ENCODE assay signal across 33 mouse cellular contexts in genomic region chr3:143823395-143823777, GRCm38 (mm10).
"Had no signal": no experiment of that assay in that cellular context is flagged by ENCODE, and none has a peak within 500 bp of the region (broad histone marks: within the 10 kb centered on the region; RNA-seq: fewer than 3 reads in every experiment).

No protein-coding gene starts in this region.

- DNase-seq: heart, postnatal 10 days; heart, postnatal 14 days; heart, postnatal 36 days; heart, postnatal 4 days; kidney, adult 11 months; kidney, adult 18-20 months; kidney, adult 2 months; kidney, adult 8-10 months; kidney, adult 9 months; kidney, postnatal 10 days; kidney, postnatal 14 days; kidney, postnatal 25 days; kidney, postnatal 36 days; kidney, postnatal 4 days; layer of hippocampus, adult 9-11 months; layer of hippocampus, postnatal 36 days had no signal

- H3K9me3 ChIP-seq: heart, embryonic 10.5 days; heart, embryonic 12.5 days; heart, embryonic 13.5 days; heart, embryonic 15.5 days; hindbrain, embryonic 10.5 days; hindbrain, embryonic 12.5 days; hindbrain, embryonic 13.5 days; hindbrain, embryonic 15.5 days; kidney, embryonic 15.5 days had no signal

- H3K4me3 ChIP-seq: heart, embryonic 10.5 days; heart, embryonic 12.5 days; heart, embryonic 13.5 days; heart, embryonic 15.5 days; hindbrain, embryonic 10.5 days; hindbrain, embryonic 12.5 days; hindbrain, embryonic 13.5 days; hindbrain, embryonic 15.5 days; kidney, embryonic 15.5 days; layer of hippocampus, adult 2 months; left cerebral cortex, adult 2 months had no signal

- H3K27ac ChIP-seq: heart, embryonic 10.5 days; heart, embryonic 13.5 days; heart, embryonic 15.5 days; hindbrain, embryonic 10.5 days; hindbrain, embryonic 12.5 days; hindbrain, embryonic 13.5 days; hindbrain, embryonic 14.5 days; hindbrain, embryonic 15.5 days; hindbrain, postnatal 0 days; kidney, embryonic 15.5 days; kidney, postnatal 0 days; layer of hippocampus, adult 2 months; left cerebral cortex, adult 2 months had no signal

- H3K9ac ChIP-seq: heart, embryonic 12.5 days; heart, embryonic 13.5 days; heart, embryonic 15.5 days; hindbrain, embryonic 12.5 days; hindbrain, embryonic 13.5 days; hindbrain, embryonic 14.5 days; hindbrain, embryonic 15.5 days; kidney, embryonic 15.5 days had no signal

- H3K4me1 ChIP-seq: heart, embryonic 10.5 days; heart, embryonic 12.5 days; heart, embryonic 13.5 days; heart, embryonic 15.5 days; hindbrain, embryonic 10.5 days; hindbrain, embryonic 12.5 days; hindbrain, embryonic 13.5 days; hindbrain, embryonic 15.5 days; kidney, embryonic 15.5 days had no signal

- H3K27me3 ChIP-seq: heart, embryonic 12.5 days; heart, embryonic 13.5 days; heart, embryonic 15.5 days; hindbrain, embryonic 12.5 days; hindbrain, embryonic 13.5 days; hindbrain, embryonic 15.5 days; kidney, embryonic 15.5 days had no signal

- H3K4me2 ChIP-seq: heart, embryonic 11.5 days; heart, embryonic 12.5 days; heart, embryonic 13.5 days; heart, embryonic 15.5 days; hindbrain, embryonic 12.5 days; hindbrain, embryonic 13.5 days; hindbrain, embryonic 14.5 days; hindbrain, embryonic 15.5 days; kidney, embryonic 15.5 days had no signal

- H3K36me3 ChIP-seq: heart, embryonic 10.5 days; heart, embryonic 12.5 days; heart, embryonic 13.5 days; heart, embryonic 15.5 days; hindbrain, embryonic 10.5 days; hindbrain, embryonic 12.5 days; hindbrain, embryonic 13.5 days; hindbrain, embryonic 15.5 days; kidney, embryonic 15.5 days had no signal

- ATAC-seq: hindbrain, embryonic 16.5 days; hindbrain, postnatal 0 days; inflammation-experienced regulatory T-cells, adult 6 months had no signal
